Mouse (Mus musculus): ENCODE measurements around the gene Mustn1. TPM values are rescaled to one million over a fixed set of nuclear protein-coding genes. Genes with fewer than 3 reads are reported as not detected.

The Mustn1 gene
- polyA plus RNA-seq, 1 experiment from 2014 or later, result 1.5 TPM

- Histone ChIP-seq H3K9me3 (ENCODE audit: control insufficient read depth, low read length) (0 out of 2 replicates have a peak, but pooled peaks cover 6% of the 10 kb centered on the region), H3K4me1 (replicated peaks; ENCODE audit: control insufficient read depth, insufficient read depth, low read length) (no peaks in the 10 kb centered on the region), H3K27me3 (ENCODE audit: control insufficient read depth, insufficient read depth, low read length) (no peaks in the 10 kb centered on the region), H3K27ac (no peak overlapping the region), H3K9ac (no peak overlapping the region), H3K4me2 (replicated peaks) (no peak overlapping the region), H3K4me3 (replicated peaks; ENCODE audit: low read length) (no peak overlapping the region), H3K36me3 (replicated peaks; ENCODE audit: control insufficient read depth, insufficient read depth) (no peaks in the 10 kb centered on the region)
- WGBS, result 21% methylated on average over 3 of the region's 3 CpGs
- ATAC-seq (ENCODE audit: low FRiP score), result no peak
- no peak for DNase-seq (ENCODE audit: low spot score)
These were observed 21.0 kb downstream of the Mustn1 start for GRCm38 (mm10) chr14:30899972-30900371.

- Histone ChIP-seq H3K36me3 (replicated peaks; ENCODE audit: control insufficient read depth, insufficient read depth) (no peaks in the 10 kb centered on the region), H3K9ac (no peak overlapping the region), H3K4me1 (replicated peaks; ENCODE audit: control insufficient read depth, insufficient read depth, low read length) (no peaks in the 10 kb centered on the region), H3K27ac (no peak overlapping the region), H3K4me3 (replicated peaks; ENCODE audit: low read length) (no peak overlapping the region), H3K4me2 (replicated peaks) (no peak overlapping the region), H3K9me3 (ENCODE audit: control insufficient read depth, low read length) (0 out of 2 replicates have a peak, but pooled peaks cover 6% of the 10 kb centered on the region), H3K27me3 (ENCODE audit: control insufficient read depth, insufficient read depth, low read length) (no peaks in the 10 kb centered on the region)
- DNase-seq (ENCODE audit: low spot score), result no peak
- 91% methylated on average over 5 of the region's 5 CpGs for WGBS
- ATAC-seq (ENCODE audit: low FRiP score), result no peak
These were observed 23.6 kb downstream of the Mustn1 start for GRCm38 (mm10) chr14:30902628-30903027.

- H3K4me3 ChIP-seq (replicated peaks; ENCODE audit: low read length), result no peak overlapping the region
- H3K9ac ChIP-seq, result no peak overlapping the region
- ATAC-seq (ENCODE audit: low FRiP score) (no peak), DNase-seq (ENCODE audit: low spot score) (no peak)
- H3K27ac ChIP-seq, result no peak overlapping the region
- H3K4me1 ChIP-seq (replicated peaks; ENCODE audit: control insufficient read depth, insufficient read depth, low read length), result no peaks in the 10 kb centered on the region
- H3K4me2 ChIP-seq (replicated peaks), result no peak overlapping the region
- 0 out of 2 replicates have a peak, but pooled peaks cover 6% of the 10 kb centered on the region for H3K9me3 ChIP-seq (ENCODE audit: control insufficient read depth, low read length)
- 79% methylated on average over 3 of the region's 3 CpGs for WGBS
- no peaks in the 10 kb centered on the region for H3K27me3 ChIP-seq (ENCODE audit: control insufficient read depth, insufficient read depth, low read length)
- no peaks in the 10 kb centered on the region for H3K36me3 ChIP-seq (replicated peaks; ENCODE audit: control insufficient read depth, insufficient read depth)
These were observed 24.0 kb downstream of the Mustn1 start for GRCm38 (mm10) chr14:30903036-30903435.

- ATAC-seq (ENCODE audit: low FRiP score) (no peak), DNase-seq (ENCODE audit: low spot score) (no peak)
- 82% methylated on average over 8 of the region's 8 CpGs for WGBS
- Histone ChIP-seq H3K4me1 (replicated peaks; ENCODE audit: control insufficient read depth, insufficient read depth, low read length) (no peaks in the 10 kb centered on the region), H3K27me3 (ENCODE audit: control insufficient read depth, insufficient read depth, low read length) (no peaks in the 10 kb centered on the region), H3K27ac (no peak overlapping the region), H3K4me3 (replicated peaks; ENCODE audit: low read length) (no peak overlapping the region), H3K36me3 (replicated peaks; ENCODE audit: control insufficient read depth, insufficient read depth) (no peaks in the 10 kb centered on the region), H3K9ac (no peak overlapping the region), H3K4me2 (replicated peaks) (no peak overlapping the region), H3K9me3 (ENCODE audit: control insufficient read depth, low read length) (0 out of 2 replicates have a peak, but pooled peaks cover 4% of the 10 kb centered on the region)
These were observed 25.3 kb downstream of the Mustn1 start for GRCm38 (mm10) chr14:30904307-30904706.

GRCm38 (mm10) chr14:30906001-30906400, 27.0 kb downstream of the Mustn1 start:
- ATAC-seq (ENCODE audit: low FRiP score), result no peak
- Histone ChIP-seq H3K9me3 (ENCODE audit: control insufficient read depth, low read length) (no peaks in the 10 kb centered on the region), H3K27ac (no peak overlapping the region), H3K9ac (no peak overlapping the region), H3K4me3 (replicated peaks; ENCODE audit: low read length) (no peak overlapping the region), H3K4me2 (replicated peaks) (no peak overlapping the region), H3K27me3 (ENCODE audit: control insufficient read depth, insufficient read depth, low read length) (no peaks in the 10 kb centered on the region), H3K36me3 (replicated peaks; ENCODE audit: control insufficient read depth, insufficient read depth) (no peaks in the 10 kb centered on the region), H3K4me1 (replicated peaks; ENCODE audit: control insufficient read depth, insufficient read depth, low read length) (no peaks in the 10 kb centered on the region)
- 92% methylated on average over 6 of the region's 6 CpGs for WGBS
- DNase-seq (ENCODE audit: low spot score), result no peak

- WGBS, result 95% methylated on average over 3 of the region's 3 CpGs
- Histone ChIP-seq H3K4me2 (replicated peaks) (no peak overlapping the region), H3K9ac (no peak overlapping the region), H3K4me3 (replicated peaks; ENCODE audit: low read length) (no peak overlapping the region), H3K27me3 (ENCODE audit: control insufficient read depth, insufficient read depth, low read length) (no peaks in the 10 kb centered on the region), H3K4me1 (replicated peaks; ENCODE audit: control insufficient read depth, insufficient read depth, low read length) (no peaks in the 10 kb centered on the region), H3K27ac (no peak overlapping the region), H3K36me3 (replicated peaks; ENCODE audit: control insufficient read depth, insufficient read depth) (no peaks in the 10 kb centered on the region), H3K9me3 (ENCODE audit: control insufficient read depth, low read length) (no peaks in the 10 kb centered on the region)
- DNase-seq (ENCODE audit: low spot score), result no peak
- ATAC-seq (ENCODE audit: low FRiP score), result no peak
These were observed 28.8 kb downstream of the Mustn1 start for GRCm38 (mm10) chr14:30907814-30908265.

GRCm38 (mm10) chr14:30911141-30911540, 32.1 kb downstream of the Mustn1 start:
- H3K4me3 ChIP-seq (replicated peaks; ENCODE audit: low read length), result no peak overlapping the region
- H3K36me3 ChIP-seq (replicated peaks; ENCODE audit: control insufficient read depth, insufficient read depth), result no peaks in the 10 kb centered on the region
- H3K9ac ChIP-seq, result no peak overlapping the region
- H3K27me3 ChIP-seq (ENCODE audit: control insufficient read depth, insufficient read depth, low read length), result no peaks in the 10 kb centered on the region
- WGBS, result 91% methylated on average over 8 of the region's 8 CpGs
- no peaks in the 10 kb centered on the region for H3K4me1 ChIP-seq (replicated peaks; ENCODE audit: control insufficient read depth, insufficient read depth, low read length)
- no peak for DNase-seq (ENCODE audit: low spot score)
- H3K4me2 ChIP-seq (replicated peaks), result no peak overlapping the region
- H3K9me3 ChIP-seq (ENCODE audit: control insufficient read depth, low read length), result no peaks in the 10 kb centered on the region
- ATAC-seq (ENCODE audit: low FRiP score), result no peak
- H3K27ac ChIP-seq, result no peak overlapping the region

- no peak overlapping the region for H3K9ac ChIP-seq
- H3K4me3 ChIP-seq (replicated peaks; ENCODE audit: low read length), result no peak overlapping the region
- ATAC-seq (ENCODE audit: low FRiP score) (no peak), DNase-seq (ENCODE audit: low spot score) (no peak)
- no peaks in the 10 kb centered on the region for H3K27me3 ChIP-seq (ENCODE audit: control insufficient read depth, insufficient read depth, low read length)
- H3K36me3 ChIP-seq (replicated peaks; ENCODE audit: control insufficient read depth, insufficient read depth), result no peaks in the 10 kb centered on the region
- no peaks in the 10 kb centered on the region for H3K9me3 ChIP-seq (ENCODE audit: control insufficient read depth, low read length)
- no peak overlapping the region for H3K27ac ChIP-seq
- no peak overlapping the region for H3K4me2 ChIP-seq (replicated peaks)
- 85% methylated on average over 8 of the region's 8 CpGs for WGBS
- H3K4me1 ChIP-seq (replicated peaks; ENCODE audit: control insufficient read depth, insufficient read depth, low read length), result no peaks in the 10 kb centered on the region
These were observed 33.6 kb downstream of the Mustn1 start for GRCm38 (mm10) chr14:30912641-30913040.

GRCm38 (mm10) chr14:30913404-30913803, 34.4 kb downstream of the Mustn1 start:
- Histone ChIP-seq H3K9me3 (ENCODE audit: control insufficient read depth, low read length) (no peaks in the 10 kb centered on the region), H3K4me3 (replicated peaks; ENCODE audit: low read length) (no peak overlapping the region), H3K4me1 (replicated peaks; ENCODE audit: control insufficient read depth, insufficient read depth, low read length) (no peaks in the 10 kb centered on the region), H3K9ac (no peak overlapping the region), H3K27me3 (ENCODE audit: control insufficient read depth, insufficient read depth, low read length) (no peaks in the 10 kb centered on the region), H3K4me2 (replicated peaks) (no peak overlapping the region), H3K36me3 (replicated peaks; ENCODE audit: control insufficient read depth, insufficient read depth) (no peaks in the 10 kb centered on the region), H3K27ac (no peak overlapping the region)
- DNase-seq (ENCODE audit: low spot score), result no peak
- 76% methylated on average over 5 of the region's 5 CpGs for WGBS
- ATAC-seq (ENCODE audit: low FRiP score), result no peak

GRCm38 (mm10) chr14:30916516-30916915, 37.5 kb downstream of the Mustn1 start:
- no peak for ATAC-seq (ENCODE audit: low FRiP score)
- Histone ChIP-seq H3K27ac (no peak overlapping the region), H3K4me3 (replicated peaks; ENCODE audit: low read length) (no peak overlapping the region), H3K9me3 (ENCODE audit: control insufficient read depth, low read length) (no peaks in the 10 kb centered on the region), H3K4me1 (replicated peaks; ENCODE audit: control insufficient read depth, insufficient read depth, low read length) (no peaks in the 10 kb centered on the region), H3K27me3 (ENCODE audit: control insufficient read depth, insufficient read depth, low read length) (no peaks in the 10 kb centered on the region), H3K9ac (no peak overlapping the region), H3K4me2 (replicated peaks) (no peak overlapping the region), H3K36me3 (replicated peaks; ENCODE audit: control insufficient read depth, insufficient read depth) (no peaks in the 10 kb centered on the region)
- no peak for DNase-seq (ENCODE audit: low spot score)
- WGBS, result 97% methylated on average over 1 of the region's 1 CpGs

Data from hindbrain, embryonic 14.5 days (tissue).